23 mouse cellular contexts compared by ENCODE assay signal in genomic region chr16:24391111-24391510, GRCm38 (mm10). TPM values are rescaled to one million over a fixed set of nuclear protein-coding genes. Genes with fewer than 3 reads are reported as not detected.
A peak's percentile ranks its signal among the peaks of the same experiment; 100 is the strongest.
DNase-seq lines count a peak whose midpoint lies in the region; ATAC-seq and TF ChIP-seq lines count a peak whose summit lies in the region.
"Had no signal": no experiment of that assay in that cellular context is flagged by ENCODE, and none has a peak within 500 bp of the region (broad histone marks: within the 10 kb centered on the region; RNA-seq: fewer than 3 reads in every experiment).

No protein-coding gene starts in this region.

- no peak for TF ChIP-seq CTCF in lung, postnatal 0 days (IDR thresholded peaks at IDR 0.05)

- H3K27ac ChIP-seq in heart, embryonic 12.5 days (ENCODE audit: poor library complexity, severe bottlenecking) = 0 out of 2 replicates have a peak overlapping the region, but pooled peaks have one; percentile 15
- H3K27ac ChIP-seq in lung, postnatal 0 days (ENCODE audit: low read length) = 0 out of 2 replicates have a peak overlapping the region, but pooled peaks have one; percentile 26
- no peak overlapping the region for H3K27ac ChIP-seq in midbrain, embryonic 13.5 days
- H3K27ac ChIP-seq: embryonic facial prominence, embryonic 10.5 days; forebrain, embryonic 13.5 days; midbrain, embryonic 12.5 days had no signal

- DNase-seq in heart, postnatal 14 days = no peak
- no peak for DNase-seq in lung, postnatal 0 days (ENCODE audit: low spot score)
- DNase-seq in lung, postnatal 25 days (ENCODE audit: low spot score) = no peak
- peak; percentile 46 for DNase-seq in CD4-positive, CD25-positive, alpha-beta regulatory T cell, adult 2 months (ENCODE audit: low read depth, low spot score)
- no peak for DNase-seq in B cell, adult 2 months
- DNase-seq: adrenal gland, postnatal 25 days; kidney, postnatal 14 days; lung, postnatal 4 days; thymus, postnatal 36 days had no signal

- no peaks in the 10 kb centered on the region for H3K27me3 ChIP-seq in heart, embryonic 12.5 days (replicated peaks)
- no peaks in the 10 kb centered on the region for H3K27me3 ChIP-seq in lung, postnatal 0 days (replicated peaks; ENCODE audit: insufficient read depth, low read length)
- H3K27me3 ChIP-seq in midbrain, embryonic 13.5 days = 0 out of 2 replicates have a peak, but pooled peaks cover 3% of the 10 kb centered on the region
- H3K27me3 ChIP-seq: embryonic facial prominence, embryonic 15.5 days; forebrain, embryonic 13.5 days; limb, embryonic 13.5 days; lung, embryonic 15.5 days; Patski had no signal

- no peak overlapping the region for H3K4me2 ChIP-seq in heart, embryonic 12.5 days
- no peak overlapping the region for H3K4me2 ChIP-seq in lung, postnatal 0 days (replicated peaks; ENCODE audit: low read depth, low read length)
- H3K4me2 ChIP-seq in midbrain, embryonic 13.5 days (replicated peaks) = no peak overlapping the region
- H3K4me2 ChIP-seq: embryonic facial prominence, embryonic 15.5 days; forebrain, embryonic 13.5 days; heart, embryonic 11.5 days; limb, embryonic 13.5 days; liver, embryonic 11.5 days; midbrain, embryonic 12.5 days had no signal

- intact Hi-C loops in heart, postnatal 14 days (cut with DNase I) = loop anchor here (5.0 kb wide), 5 partner anchors 39 to 671 kb away; partner anchors contain the start of genes Bcl6 and Gm37419

- 88% methylated on average over 3 of the region's 3 CpGs for WGBS in heart, embryonic 12.5 days
- 89% methylated on average over 3 of the region's 3 CpGs for whole genome bisulfite sequencing in lung, postnatal 0 days
- 94% methylated on average over 3 of the region's 3 CpGs for whole genome bisulfite sequencing in midbrain, embryonic 13.5 days

- H3K9me3 ChIP-seq in heart, embryonic 12.5 days (replicated peaks) = no peaks in the 10 kb centered on the region
- H3K9me3 ChIP-seq in lung, postnatal 0 days (ENCODE audit: low read length) = no peaks in the 10 kb centered on the region
- no peaks in the 10 kb centered on the region; the same call in 1 of the 2 replicates for H3K9me3 ChIP-seq in midbrain, embryonic 13.5 days
- H3K9me3 ChIP-seq: embryonic facial prominence, embryonic 10.5 days; embryonic facial prominence, embryonic 15.5 days; forebrain, embryonic 13.5 days; limb, embryonic 13.5 days; lung, embryonic 15.5 days; midbrain, embryonic 12.5 days had no signal

- ATAC-seq in heart, embryonic 12.5 days (ENCODE audit: insufficient number of reproducible peaks, low FRiP score) = no peak
- no peak for ATAC-seq in lung, postnatal 0 days
- ATAC-seq in activated CD4-positive, CD25-positive, alpha-beta regulatory T cell, adult 4 months = peak; percentile 32
- ATAC-seq in midbrain, embryonic 13.5 days = no peak
- ATAC-seq: forebrain, embryonic 13.5 days; Patski had no signal

- TF ChIP-seq EP300 in lung, postnatal 0 days (IDR thresholded peaks at IDR 0.05) = no peak

- peaks cover 30% of the 10 kb centered on the region for H3K4me1 ChIP-seq in heart, embryonic 12.5 days (replicated peaks)
- peaks cover 7% of the 10 kb centered on the region; the same call in 1 of the 2 replicates for H3K4me1 ChIP-seq in lung, postnatal 0 days (ENCODE audit: insufficient read depth, low read depth, low read length)
- peaks cover 12% of the 10 kb centered on the region for H3K4me1 ChIP-seq in midbrain, embryonic 13.5 days (replicated peaks)

- no peak overlapping the region for H3K9ac ChIP-seq in heart, embryonic 12.5 days
- H3K9ac ChIP-seq in lung, postnatal 0 days (replicated peaks; ENCODE audit: low read depth) = no peak overlapping the region
- no peak overlapping the region for H3K9ac ChIP-seq in midbrain, embryonic 13.5 days (replicated peaks)
- H3K9ac ChIP-seq: embryonic facial prominence, embryonic 15.5 days; forebrain, embryonic 13.5 days; limb, embryonic 13.5 days; lung, embryonic 15.5 days; midbrain, embryonic 12.5 days had no signal

- H3K4me3 ChIP-seq in heart, embryonic 12.5 days = no peak overlapping the region
- no peak overlapping the region for H3K4me3 ChIP-seq in lung, postnatal 0 days (ENCODE audit: low read depth, low read length)
- H3K4me3 ChIP-seq in midbrain, embryonic 13.5 days (replicated peaks) = no peak overlapping the region
- H3K4me3 ChIP-seq: embryonic facial prominence, embryonic 10.5 days; embryonic facial prominence, embryonic 15.5 days; forebrain, embryonic 13.5 days; limb, embryonic 13.5 days; lung, embryonic 15.5 days; megakaryocyte, embryonic 14.5 days; midbrain, embryonic 12.5 days had no signal

- H3K36me3 ChIP-seq in heart, embryonic 12.5 days = 0 out of 2 replicates have a peak, but pooled peaks cover 3% of the 10 kb centered on the region
- no peaks in the 10 kb centered on the region for H3K36me3 ChIP-seq in lung, postnatal 0 days (ENCODE audit: insufficient read depth, low read length)
- H3K36me3 ChIP-seq in midbrain, embryonic 13.5 days = no peaks in the 10 kb centered on the region
- H3K36me3 ChIP-seq: embryonic facial prominence, embryonic 10.5 days; embryonic facial prominence, embryonic 15.5 days; limb, embryonic 13.5 days; lung, embryonic 15.5 days; midbrain, embryonic 12.5 days had no signal

RNA-seq across cellular contexts. Expression of gene Lpp, which starts 2.2 kb away (rescaled TPM):
- polyA plus RNA-seq in heart, embryonic 12.5 days (2016; fragmentation: Nextera tagmentation; extraction: Ambion mirVana) = 50.0 and 58.0 TPM in 2 replicates
- 10 to 100 TPM; 46.8 to 47.5 TPM for total RNA-seq in heart, postnatal 14 days (2021)
- 36.8 and 42.7 TPM in 2 replicates for polyA plus RNA-seq in lung, postnatal 0 days (2015; fragmentation: Nextera tagmentation; extraction: Ambion mirVana)
- polyA plus RNA-seq in activated CD4-positive, CD25-positive, alpha-beta regulatory T cell, adult 4 months (2017; shearing (Covaris generic)) = 10 to 100 TPM; 15.5 to 16.8 TPM
- 9.0 and 10.2 TPM in 2 replicates for polyA plus RNA-seq in midbrain, embryonic 13.5 days (2015; fragmentation: Nextera tagmentation; extraction: Ambion mirVana)
- total RNA-seq: MEL had no signal
